ENCODE assay signal across 23 mouse cellular contexts in the genomic region with DNA sequence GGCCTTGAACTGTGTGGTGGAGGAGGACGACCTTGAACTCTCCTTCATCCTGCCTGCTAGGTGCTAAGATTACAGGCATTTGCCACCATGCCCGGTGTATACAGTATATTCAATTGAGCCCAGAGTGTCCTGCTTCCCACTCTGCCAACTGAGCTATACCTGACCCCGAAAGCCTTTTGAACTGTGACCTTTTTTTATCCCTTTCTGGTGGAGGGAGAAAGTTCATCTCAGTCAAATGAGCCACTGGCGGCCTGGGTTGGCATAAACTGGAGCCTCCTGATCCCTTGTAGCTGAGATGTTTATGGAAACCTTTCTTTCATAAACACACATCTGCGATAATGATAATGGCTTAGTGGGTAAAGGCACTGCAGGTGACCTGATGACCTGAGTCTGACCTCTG. TPM values are rescaled to one million over a fixed set of nuclear protein-coding genes. Genes with fewer than 3 reads are reported as not detected.
DNase-seq lines count a peak whose midpoint lies in the region; ATAC-seq and TF ChIP-seq lines count a peak whose summit lies in the region.
"Had no signal": no experiment of that assay in that cellular context is flagged by ENCODE, and none has a peak within 500 bp of the region (broad histone marks: within the 10 kb centered on the region; RNA-seq: fewer than 3 reads in every experiment).

No protein-coding gene starts in this region.

- H3K4me2 ChIP-seq in lung, embryonic 16.5 days (ENCODE audit: low read depth, low read length), result no peak overlapping the region
- H3K4me2 ChIP-seq: embryonic facial prominence, embryonic 13.5 days; embryonic facial prominence, embryonic 15.5 days; forebrain, embryonic 12.5 days had no signal

- 57% methylated on average over 5 of the region's 5 CpGs for WGBS in kidney, adult 2 months
- WGBS in lung, embryonic 16.5 days, result 78% methylated on average over 5 of the region's 5 CpGs

- no peaks in the 10 kb centered on the region for H3K27me3 ChIP-seq in kidney, adult 2 months (replicated peaks; ENCODE audit: control insufficient read depth, insufficient read depth, low read length)
- no peaks in the 10 kb centered on the region for H3K27me3 ChIP-seq in lung, embryonic 16.5 days (ENCODE audit: control insufficient read depth, insufficient read depth, low read depth, low read length)
- H3K27me3 ChIP-seq: embryonic facial prominence, embryonic 13.5 days; embryonic facial prominence, embryonic 15.5 days; forebrain, embryonic 12.5 days had no signal

- no peak for ATAC-seq in lung, embryonic 16.5 days (ENCODE audit: low read depth)
- ATAC-seq: forebrain, embryonic 14.5 days; forebrain, embryonic 16.5 days had no signal

- peak overlapping the region; percentile 49; the same call in 1 of the 2 replicates for H3K27ac ChIP-seq in kidney, adult 2 months (ENCODE audit: insufficient read depth, low read depth, low read length)
- H3K27ac ChIP-seq in lung, embryonic 16.5 days (ENCODE audit: low read length), result peak overlapping the region; percentile 58; the same call in 1 of the 2 replicates
- H3K27ac ChIP-seq: embryonic facial prominence, embryonic 13.5 days; embryonic facial prominence, embryonic 15.5 days; forebrain, embryonic 10.5 days; forebrain, embryonic 12.5 days had no signal

- TF ChIP-seq CTCF in kidney, adult 2 months (conservative IDR thresholded peaks at IDR 0.05; ENCODE audit: insufficient read depth, insufficient read length, low read depth, low read length), result no peak

- no peak overlapping the region for H3K4me3 ChIP-seq in kidney, adult 2 months (ENCODE audit: insufficient read depth, low read depth, low read length)
- no peak overlapping the region for H3K4me3 ChIP-seq in lung, embryonic 16.5 days (ENCODE audit: low read length)
- H3K4me3 ChIP-seq: embryonic facial prominence, embryonic 13.5 days; embryonic facial prominence, embryonic 15.5 days; erythroblast, embryonic 14.5 days; forebrain, embryonic 10.5 days; forebrain, embryonic 12.5 days had no signal

- H3K4me1 ChIP-seq in kidney, adult 2 months (ENCODE audit: control insufficient read depth, insufficient read depth, low read length), result peaks cover 34% of the 10 kb centered on the region
- peaks cover 29% of the 10 kb centered on the region for H3K4me1 ChIP-seq in lung, embryonic 16.5 days (replicated peaks; ENCODE audit: control insufficient read depth, insufficient read depth, low read length)
- H3K4me1 ChIP-seq: embryonic facial prominence, embryonic 13.5 days; embryonic facial prominence, embryonic 15.5 days had no signal

- no peak for TF ChIP-seq POLR2A in kidney, adult 2 months (IDR thresholded peaks at IDR 0.05; ENCODE audit: low read depth, low read length)

- no peak overlapping the region for H3K9ac ChIP-seq in lung, embryonic 16.5 days (ENCODE audit: low read length)
- H3K9ac ChIP-seq: embryonic facial prominence, embryonic 13.5 days; embryonic facial prominence, embryonic 15.5 days; forebrain, embryonic 12.5 days had no signal

- no peaks in the 10 kb centered on the region for H3K9me3 ChIP-seq in lung, embryonic 16.5 days (ENCODE audit: control insufficient read depth, low read length)
- H3K9me3 ChIP-seq: embryonic facial prominence, embryonic 13.5 days; embryonic facial prominence, embryonic 15.5 days; forebrain, embryonic 10.5 days; forebrain, embryonic 12.5 days had no signal

- no peaks in the 10 kb centered on the region for H3K36me3 ChIP-seq in kidney, adult 2 months (ENCODE audit: control insufficient read depth, insufficient read depth, low read length)
- no peaks in the 10 kb centered on the region; the same call in 1 of the 2 replicates for H3K36me3 ChIP-seq in lung, embryonic 16.5 days (ENCODE audit: control insufficient read depth, insufficient read depth, low read length)
- H3K36me3 ChIP-seq: embryonic facial prominence, embryonic 13.5 days; embryonic facial prominence, embryonic 15.5 days had no signal

- DNase-seq in kidney, adult 2 months, result no peak
- no peak for DNase-seq in kidney, postnatal 25 days
- no peak for DNase-seq in lung, postnatal 25 days (ENCODE audit: low spot score)
- DNase-seq: adrenal gland, adult 2 months; adrenal gland, postnatal 10 days; adrenal gland, postnatal 25 days; cerebellum, adult 11 months; cerebellum, adult 18-20 months; cerebellum, adult 8-10 months; cerebellum, adult 9-11 months; cerebellum, postnatal 14 days; cerebellum, postnatal 36 days; embryo, embryonic 11 days had no signal

RNA-seq across cellular contexts. Expression of gene Abca3, which starts 9.5 kb away (rescaled TPM):
- 214 and 230 TPM in 2 replicates for polyA plus RNA-seq in kidney, adult 2 months (2012; rRNA removed)
- 40.8 and 48.4 TPM in 2 replicates for polyA plus RNA-seq in lung, embryonic 16.5 days (2015; fragmentation: Nextera tagmentation; extraction: Ambion mirVana)

RNA-seq across cellular contexts. Expression of gene Abca17, which starts 10.4 kb away (rescaled TPM):
- polyA plus RNA-seq in kidney, adult 2 months (2012; rRNA removed), result 0.16 and 0.31 TPM in 2 replicates
- 0.34 and 0.55 TPM in 2 replicates for polyA plus RNA-seq in lung, embryonic 16.5 days (2015; fragmentation: Nextera tagmentation; extraction: Ambion mirVana)
- polyA plus RNA-seq: adrenal gland, adult 2 months; C2C12; embryonic facial prominence, embryonic 11.5 days; embryonic facial prominence, embryonic 13.5 days; embryonic facial prominence, embryonic 15.5 days; erythroblast, embryonic 14.5 days; forebrain, embryonic 10.5 days; forebrain, embryonic 12.5 days had no signal

RNA-seq across cellular contexts. Expression of gene Rnps1, which starts 53.1 kb away (rescaled TPM):
- 73.0 and 76.9 TPM in 2 replicates for polyA plus RNA-seq in kidney, adult 2 months (2012; rRNA removed)
- polyA plus RNA-seq in lung, embryonic 16.5 days (2015; fragmentation: Nextera tagmentation; extraction: Ambion mirVana), result 226 and 246 TPM in 2 replicates
